Mouse (Mus musculus): ENCODE data around the gene Izumo1r. TPM values are rescaled to one million over a fixed set of nuclear protein-coding genes. Genes with fewer than 3 reads are reported as not detected.

The Izumo1r gene
- total RNA-seq, 2 experiments from 2014 or later, result not detected

GRCm38 (mm10) chr9:14839970-14840369 is 63.8 kb downstream of the Izumo1r start:
- ATAC-seq (replicated peaks; ENCODE audit: low FRiP score, poor library complexity, severe bottlenecking), result no peak

- no peak for ATAC-seq (replicated peaks; ENCODE audit: low FRiP score, poor library complexity, severe bottlenecking)
These were observed 64.2 kb downstream of the Izumo1r start for GRCm38 (mm10) chr9:14839527-14839926.

Other genes with a start within 250 kb of the Izumo1r start
- gene Piwil4, start 163.2 kb downstream of the Izumo1r start, total RNA-seq (2015; ENCODE audit: low replicate concordance), result not detected in 2 replicates
- not detected in 2 replicates for gene Piwil4, start 163.2 kb downstream of the Izumo1r start, total RNA-seq (2017; ENCODE audit: low replicate concordance)
- 2.9 TPM in 1 of 2 replicates, not detected in the other for gene Fut4, start 151.6 kb downstream of the Izumo1r start, total RNA-seq (2015; ENCODE audit: low replicate concordance)
- 0.90 and 3.2 TPM in 2 replicates for gene Fut4, start 151.6 kb downstream of the Izumo1r start, total RNA-seq (2017; ENCODE audit: low replicate concordance)
- not detected in 2 replicates for gene 1700012B09Rik, start 132.9 kb downstream of the Izumo1r start, total RNA-seq (2015; ENCODE audit: low replicate concordance)
- gene 1700012B09Rik, start 132.9 kb downstream of the Izumo1r start, total RNA-seq (2017; ENCODE audit: low replicate concordance), result not detected in 2 replicates
- 10.9 and 20.5 TPM in 2 replicates for gene Mre11a, start 119.3 kb downstream of the Izumo1r start, total RNA-seq (2015; ENCODE audit: low replicate concordance)
- 27.0 and 38.1 TPM in 2 replicates for gene Mre11a, start 119.3 kb downstream of the Izumo1r start, total RNA-seq (2017; ENCODE audit: low replicate concordance)
- gene Ankrd49, start 119.1 kb downstream of the Izumo1r start, total RNA-seq (2015; ENCODE audit: low replicate concordance), result 16.6 and 28.1 TPM in 2 replicates
- 12.5 and 23.3 TPM in 2 replicates for gene Ankrd49, start 119.1 kb downstream of the Izumo1r start, total RNA-seq (2017; ENCODE audit: low replicate concordance)
- gene Gpr83, start 43.7 kb downstream of the Izumo1r start, total RNA-seq (2015; ENCODE audit: low replicate concordance), result not detected in 2 replicates
- 0.64 TPM in 1 of 2 replicates, not detected in the other for gene Gpr83, start 43.7 kb downstream of the Izumo1r start, total RNA-seq (2017; ENCODE audit: low replicate concordance)
- 6.3 TPM in 1 of 2 replicates, not detected in the other for gene Panx1, start 141.5 kb upstream of the Izumo1r start, total RNA-seq (2015; ENCODE audit: low replicate concordance)
- gene Panx1, start 141.5 kb upstream of the Izumo1r start, total RNA-seq (2017; ENCODE audit: low replicate concordance), result 1.4 and 2.0 TPM in 2 replicates
- gene Hephl1, start 208.2 kb upstream of the Izumo1r start, total RNA-seq (2015; ENCODE audit: low replicate concordance), result not detected in 2 replicates
- not detected in 2 replicates for gene Hephl1, start 208.2 kb upstream of the Izumo1r start, total RNA-seq (2017; ENCODE audit: low replicate concordance)